Mouse (Mus musculus): ENCODE data around the gene Gfra1. TPM values are rescaled to one million over a fixed set of nuclear protein-coding genes. Genes with fewer than 3 reads are reported as not detected.

The Gfra1 gene
- polyA plus RNA-seq, 1 experiment = 1.1 TPM

DNA sequence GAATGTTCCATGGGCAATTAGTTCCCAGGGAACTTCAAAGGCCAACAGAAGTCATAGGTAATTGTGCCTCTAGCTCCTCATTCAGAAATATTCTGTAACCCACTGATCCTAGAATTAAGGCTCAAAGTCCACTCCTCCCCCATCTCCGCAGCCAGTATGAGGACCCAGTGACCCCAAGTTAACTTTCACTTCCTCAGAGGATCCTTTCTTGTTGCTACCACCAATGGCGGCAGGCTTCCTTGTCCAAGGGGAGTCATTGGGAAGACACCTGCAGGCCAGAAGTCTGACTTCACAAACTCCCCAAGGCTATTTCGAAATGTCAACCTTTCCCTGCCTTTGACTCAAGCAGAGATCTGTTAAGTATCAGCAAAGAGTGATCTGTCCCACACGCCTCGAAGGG is 253.1 kb downstream of the Gfra1 start:
- no peak for DNase-seq (ENCODE audit: low read depth, low spot score)
- WGBS = 69% methylated on average over 5 of the region's 5 CpGs

DNA sequence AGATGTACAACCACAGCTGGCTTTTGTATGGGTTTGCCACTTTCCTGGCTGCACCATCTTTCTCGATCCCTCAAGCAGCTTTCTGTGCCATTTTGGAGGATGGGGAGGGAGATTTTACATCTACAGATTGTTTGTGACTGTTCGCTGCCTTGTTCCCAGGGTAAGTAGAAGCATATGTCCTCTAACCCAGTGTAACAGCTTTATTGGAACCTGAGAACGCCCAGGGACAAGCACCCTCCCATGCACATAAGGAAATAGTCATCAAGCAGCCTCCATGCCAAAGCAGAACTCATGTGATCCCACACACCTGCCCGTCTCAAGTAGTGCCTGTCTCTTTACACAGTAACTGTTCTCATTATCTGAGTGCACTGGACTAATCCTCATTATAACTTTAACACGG is 256.0 kb downstream of the Gfra1 start:
- no peak for DNase-seq (ENCODE audit: low read depth, low spot score)
- WGBS = 62% methylated on average over 5 of the region's 5 CpGs

DNA sequence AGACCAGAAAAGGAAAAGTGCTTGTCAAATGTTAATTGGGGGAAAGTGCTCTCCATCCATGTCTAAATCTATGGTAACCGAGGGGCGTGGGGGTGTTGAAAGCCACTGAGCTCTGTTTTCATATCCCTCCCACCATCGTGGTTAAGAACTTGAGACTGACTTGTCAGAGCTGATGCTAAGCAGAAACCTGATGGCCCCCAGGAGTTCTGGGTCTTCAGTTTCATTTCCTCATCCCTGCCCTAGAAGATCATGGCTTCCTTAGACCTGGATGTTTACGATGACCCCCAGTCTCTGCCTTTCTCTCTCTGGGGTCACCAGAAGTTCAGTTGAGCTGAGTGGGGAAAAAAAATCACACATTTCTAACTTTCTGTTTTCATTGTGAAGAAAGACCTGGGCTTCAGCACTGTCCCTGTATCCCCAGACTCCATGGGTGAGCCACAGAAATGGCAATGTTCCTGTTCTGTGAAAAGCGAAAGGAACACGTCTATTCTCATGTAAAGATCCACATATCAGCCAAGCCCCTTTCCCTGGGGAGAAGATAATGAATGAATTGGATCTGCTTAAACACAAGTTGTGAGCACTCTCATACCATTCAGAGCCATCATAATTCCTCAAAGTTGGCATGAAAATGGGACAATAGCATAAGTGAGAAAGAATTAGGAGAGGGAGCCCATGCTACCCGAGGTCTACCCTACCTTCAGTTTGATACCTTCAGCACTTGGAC is 261.8 kb downstream of the Gfra1 start:
- 59% methylated on average over 7 of the region's 7 CpGs for WGBS
- no peak for DNase-seq (ENCODE audit: low read depth, low spot score)

DNA sequence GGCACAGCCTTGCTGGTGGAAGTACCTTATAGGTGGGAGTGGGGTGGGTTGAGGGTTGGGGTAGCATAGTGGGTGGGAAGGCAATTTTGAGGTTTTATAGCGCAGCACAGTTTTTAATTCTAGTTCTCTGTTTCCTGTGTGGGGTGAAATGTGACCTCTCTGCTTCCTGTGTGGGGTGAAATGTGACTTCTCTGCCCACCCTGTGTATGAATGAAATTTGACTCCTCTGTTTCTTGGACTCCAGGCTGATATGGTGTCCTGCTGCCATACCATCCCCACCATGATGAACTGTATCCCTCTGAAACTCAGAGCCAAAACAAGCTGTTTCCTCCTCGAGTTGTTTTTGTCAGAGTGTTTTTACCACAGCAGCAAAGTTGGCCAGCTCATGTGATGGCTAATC is 264.8 kb downstream of the Gfra1 start:
- no peak for DNase-seq (ENCODE audit: low read depth, low spot score)
- 61% methylated on average over 2 of the region's 2 CpGs for WGBS

DNA sequence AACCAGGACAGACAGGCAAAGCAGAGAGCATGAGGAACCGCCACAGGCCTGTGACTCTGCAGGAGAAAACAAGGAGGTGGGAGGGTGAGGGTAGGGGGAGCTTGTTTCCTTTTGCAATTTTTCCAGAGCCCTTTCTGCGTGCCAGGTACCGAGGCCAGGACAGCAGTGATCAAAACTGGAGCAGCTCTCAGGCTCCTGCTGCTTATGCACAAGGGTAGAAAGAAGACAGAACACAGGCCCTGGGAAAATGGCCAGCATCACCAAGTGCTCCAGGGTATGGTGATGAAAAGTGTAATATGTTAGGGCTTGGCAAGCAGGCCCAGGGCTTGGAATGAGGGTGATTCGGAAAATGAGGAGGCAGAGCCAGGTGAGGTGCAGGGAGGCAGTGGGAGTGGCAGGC is 269.2 kb downstream of the Gfra1 start:
- DNase-seq (ENCODE audit: low read depth, low spot score) = no peak
- 63% methylated on average over 4 of the region's 4 CpGs for WGBS

Other genes starting within 250 kb of the Gfra1 start
- not detected in 2 replicates for gene Ccdc172, start 56.1 kb upstream of the Gfra1 start, polyA plus RNA-seq (2012; rRNA removed)
- 0.50 and 0.71 TPM in 2 replicates for gene Pnlip, start 196.6 kb upstream of the Gfra1 start, polyA plus RNA-seq (2012; rRNA removed)